Mouse (Mus musculus) E14TG2a.4 (cell line): ENCODE results near the gene Vgf.

Experiments
- CTCF ChIP-seq: conservative IDR thresholded peaks from 2 replicates; pipeline ENCODE4 v1.5.1; 2014; ENCODE audit warnings: low read length
- POU5F1 ChIP-seq: IDR thresholded peaks from 2 replicates; pipeline ENCODE4 v1.6.1; 2014; ENCODE audit warnings: low read length, borderline replicate concordance

GRCm38 (mm10) chr5:136977769-136978168 is 48.4 kb upstream of the Vgf start:
- TF ChIP-seq CTCF (no peak), POU5F1 (no peak)
